Mouse (Mus musculus) liver, postnatal 0 days (tissue): ENCODE data around the gene Olfr429. TPM values are rescaled to one million over a fixed set of nuclear protein-coding genes. Genes with fewer than 3 reads are reported as not detected.

Experiments used
- ATAC-seq: fragments of 200-750 bp; cut with Nextera tagmentation; 2 replicates; pipeline ENCODE4 v1.8.0; 2017; ENCODE audit warnings: mild to moderate bottlenecking, moderate library complexity
- DNase-seq: peaks from one replicate; pipeline ENCODE4 v3.0.0-alpha.2; 2016
- H3K27ac ChIP-seq: fragments of 300-500 bp; sonication (generic); 2 replicates; pipeline ENCODE4 v1.5.1; 2014; ENCODE audit warnings: antibody characterized with exemption, moderate library complexity, mild to moderate bottlenecking, low read depth
- H3K27me3 ChIP-seq: fragments of 300-500 bp; sonication (generic); 2 replicates; pipeline ENCODE4 v1.6.1; 2014; ENCODE audit warnings: low read length, control low read depth, mixed read lengths; ENCODE audit not compliant: insufficient read depth
- H3K36me3 ChIP-seq: fragments of 300-500 bp; sonication (generic); replicated peaks from 2 replicates; pipeline ENCODE4 v1.6.1; 2014; ENCODE audit warnings: mild to moderate bottlenecking, control low read depth, low read length, moderate library complexity, mixed read lengths; ENCODE audit not compliant: insufficient read depth
- H3K4me1 ChIP-seq: fragments of 300-500 bp; sonication (generic); 2 replicates; pipeline ENCODE4 v1.6.1; 2014; ENCODE audit warnings: antibody characterized with exemption, mild to moderate bottlenecking, control low read depth; ENCODE audit not compliant: insufficient read depth
- H3K4me2 ChIP-seq: fragments of 300-500 bp; sonication (generic); 2 replicates; pipeline ENCODE4 v1.6.1; 2014; ENCODE audit warnings: low read depth, mild to moderate bottlenecking, low read length, moderate library complexity, mixed read lengths
- H3K4me3 ChIP-seq: fragments of 300-500 bp; sonication (generic); 2 replicates; pipeline ENCODE4 v1.5.1; 2014; ENCODE audit warnings: low read depth, low read length
- H3K9ac ChIP-seq: fragments of 300-500 bp; sonication (generic); replicated peaks from 2 replicates; pipeline ENCODE4 v1.6.1; 2014; ENCODE audit warnings: mild to moderate bottlenecking, moderate library complexity
- H3K9me3 ChIP-seq: fragments of 300-500 bp; sonication (generic); 2 replicates; pipeline ENCODE4 v1.6.1; 2016; ENCODE audit warnings: mild to moderate bottlenecking, control low read depth, low read length, mixed read lengths
- CTCF ChIP-seq: sonication (generic); IDR thresholded peaks from 2 replicates; pipeline ENCODE4 v1.5.1; 2016; ENCODE audit warnings: antibody characterized with exemption, low read depth
- EP300 ChIP-seq: IDR thresholded peaks from 2 replicates; pipeline ENCODE4 v1.6.1; 2016; ENCODE audit warnings: antibody characterized with exemption, low read depth, mild to moderate bottlenecking
- WGBS: fragments of 180-500 bp; shearing (Covaris S2); extraction: QIAGEN DNeasy Blood & Tissue Kit; methylation state at CpG from one replicate; pipeline ENCODE4 v1.1.7; 2014; ENCODE audit not compliant: insufficient replicate concordance; 5-methylcytosine and 5-hydroxymethylcytosine counted together
- polyA plus RNA-seq: library from polyadenylated mRNA; unstranded; fragments of >200 nt; fragmentation: Nextera tagmentation; extraction: Ambion mirVana; gene quantifications from 2 replicates; pipeline ENCODE4 v1.2.1, GENCODE M21; 2015

Olfr429 gene
- polyA plus RNA-seq, 1 experiment from 2014 or later: not detected

DNA sequence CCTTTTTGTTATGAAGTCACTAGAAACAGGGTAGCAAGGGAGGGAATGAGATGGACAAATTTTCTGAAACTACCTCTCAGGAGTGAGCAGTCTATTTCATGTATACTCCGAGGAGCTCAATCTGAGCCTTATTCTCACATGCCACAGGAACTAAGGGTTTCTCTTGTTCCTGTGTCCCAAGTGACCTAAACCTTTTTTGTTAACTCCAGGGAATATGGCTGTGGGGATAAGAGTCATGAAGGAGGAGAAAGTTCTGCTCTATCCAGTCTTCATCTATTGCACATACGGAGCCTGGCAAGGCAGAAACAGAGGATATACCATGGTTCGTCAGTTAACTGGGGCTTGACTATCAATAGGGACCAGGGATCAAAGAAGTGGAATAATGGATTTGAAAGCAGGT lies 17.8 kb upstream of the Olfr429 start, which contains the start of gene Olfr430:
Gene Olfr430 (plus strand): TSS at position 301 of the 400 bp plus-strand sequence.
- DNase-seq (no peak), ATAC-seq (no peak)
- Histone ChIP-seq H3K27me3 (no peaks in the 10 kb centered on the region), H3K9me3 (no peaks in the 10 kb centered on the region), H3K36me3 (no peaks in the 10 kb centered on the region), H3K4me2 (no peak within 1 kb of the TSS), H3K27ac (no peak within 1 kb of the TSS), H3K9ac (no peak within 1 kb of the TSS), H3K4me1 (no peaks in the 10 kb centered on the region), H3K4me3 (no peak within 1 kb of the TSS)
- no peak for TF ChIP-seq EP300
- no peak for TF ChIP-seq CTCF
- 72% methylated on average over 3 of the region's 3 CpGs for WGBS

DNA sequence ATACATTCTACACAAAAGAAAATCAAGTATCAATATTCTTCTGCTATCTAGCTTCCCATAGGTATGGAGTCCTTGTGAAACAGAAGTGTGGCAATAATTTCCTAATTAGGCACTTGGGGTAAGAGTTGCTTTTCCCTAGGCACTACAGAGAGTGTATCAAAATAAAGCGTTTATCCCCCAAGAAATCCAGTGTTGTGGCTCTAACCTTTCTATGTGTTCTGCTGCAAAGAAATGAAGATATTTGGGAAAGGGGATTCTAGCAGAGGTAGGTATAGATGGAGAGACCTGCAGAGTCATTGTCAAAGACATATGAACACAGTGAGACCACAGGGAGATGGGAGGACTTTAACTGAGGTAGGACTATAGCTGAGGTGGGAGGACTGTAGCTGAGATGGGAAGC lies 12.5 kb downstream of the Olfr429 start, which contains the start of gene Olfr427:
Gene Olfr427 (plus strand): TSS at position 301 of the 400 bp plus-strand sequence.
- DNase-seq (no peak), ATAC-seq (no peak)

DNA sequence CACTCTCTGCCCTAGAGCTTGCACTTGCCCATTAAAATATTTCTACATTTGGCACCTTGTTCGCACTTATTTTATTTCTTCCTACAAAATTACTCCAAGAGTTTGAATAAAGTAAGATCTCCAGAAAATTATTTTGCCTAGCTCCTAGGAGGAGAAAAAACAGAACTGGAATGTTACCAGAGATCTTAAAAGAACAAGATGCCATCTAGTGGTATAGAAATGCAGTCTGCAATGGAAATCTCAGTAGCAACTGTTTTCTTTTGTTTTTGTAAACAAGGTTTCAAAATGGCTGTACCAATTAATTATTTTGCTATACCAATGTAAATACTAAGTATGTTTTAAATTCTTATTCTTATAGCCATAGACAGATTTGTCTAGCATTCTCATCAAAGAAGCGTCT lies 19.6 kb downstream of the Olfr429 start:
- Histone ChIP-seq H3K9me3 (no peaks in the 10 kb centered on the region), H3K27ac (no peak overlapping the region), H3K4me2 (no peak overlapping the region), H3K4me1 (no peaks in the 10 kb centered on the region), H3K27me3 (no peaks in the 10 kb centered on the region), H3K36me3 (no peaks in the 10 kb centered on the region), H3K9ac (no peak overlapping the region), H3K4me3 (no peak overlapping the region)
- WGBS: 58% methylated on average over 2 of the region's 2 CpGs
- ATAC-seq (no peak), DNase-seq (no peak)
- no peak for TF ChIP-seq EP300
- peak; percentile 42 for TF ChIP-seq CTCF

More for the DNA sequence above, 12.5 kb downstream of the Olfr429 start, which contains the start of gene Olfr427:
- whole genome bisulfite sequencing: 84% methylated on average over 1 of the region's 1 CpGs
- Histone ChIP-seq H3K4me2 (no peak within 1 kb of the TSS), H3K9me3 (no peaks in the 10 kb centered on the region), H3K27me3 (no peaks in the 10 kb centered on the region), H3K9ac (no peak within 1 kb of the TSS), H3K36me3 (no peaks in the 10 kb centered on the region), H3K4me3 (no peak within 1 kb of the TSS), H3K4me1 (no peaks in the 10 kb centered on the region), H3K27ac (no peak within 1 kb of the TSS)
- TF ChIP-seq EP300: no peak

DNA sequence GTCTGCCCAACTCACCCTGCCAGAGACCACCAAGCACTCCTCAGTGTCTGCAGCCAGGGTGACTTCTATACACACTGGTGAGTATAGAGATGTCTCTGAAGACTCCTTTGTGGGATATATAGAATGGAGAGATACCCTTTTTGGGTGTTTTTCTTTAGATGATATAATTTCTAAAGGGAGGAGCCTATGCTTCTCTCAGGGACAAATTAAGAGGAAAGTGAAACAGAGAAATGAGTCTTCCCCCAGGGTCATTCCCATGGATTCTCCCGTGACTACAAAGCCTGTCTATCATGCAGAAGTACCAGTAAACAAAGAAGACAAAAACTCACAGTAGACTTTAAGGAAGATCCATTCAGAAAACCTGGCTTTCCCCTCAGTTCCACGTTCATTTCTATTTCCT lies 36.9 kb downstream of the Olfr429 start, which contains the start of gene Olfr231:
Gene Olfr231 (minus strand): TSS at position 101 of the 400 bp plus-strand sequence.
- H3K27ac ChIP-seq: no peak within 1 kb of the TSS
- no peaks in the 10 kb centered on the region for H3K9me3 ChIP-seq
- 51% methylated on average over 2 of the region's 2 CpGs for WGBS
- no peaks in the 10 kb centered on the region for H3K36me3 ChIP-seq
- ATAC-seq (no peak), DNase-seq (no peak)
- H3K4me3 ChIP-seq: no peak within 1 kb of the TSS
- H3K4me1 ChIP-seq: no peaks in the 10 kb centered on the region
- H3K4me2 ChIP-seq: no peak within 1 kb of the TSS
- H3K9ac ChIP-seq: no peak within 1 kb of the TSS
- TF ChIP-seq EP300 (no peak), CTCF (no peak)
- no peaks in the 10 kb centered on the region for H3K27me3 ChIP-seq

DNA sequence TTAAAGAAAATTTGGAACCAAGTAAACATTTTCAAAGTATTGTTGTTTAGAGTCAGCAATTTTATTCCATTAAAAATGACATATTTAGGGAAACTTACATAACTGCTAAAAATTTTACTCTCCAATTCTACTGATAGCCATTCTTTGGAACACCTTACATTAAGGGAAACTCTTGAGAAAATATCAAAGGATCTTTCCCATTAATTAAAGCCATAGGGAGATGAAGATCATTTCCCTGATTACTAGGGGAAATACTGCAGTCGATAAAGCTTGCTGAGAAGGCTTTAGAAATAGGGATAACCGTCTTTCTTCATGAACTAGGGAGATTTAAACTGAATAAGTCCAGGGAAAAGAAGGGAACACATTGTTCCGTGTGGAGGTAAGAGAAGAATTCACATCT lies 47.1 kb downstream of the Olfr429 start, which contains the start of gene Olfr424:
Gene Olfr424 (plus strand): TSS at position 301 of the 400 bp plus-strand sequence.
- Histone ChIP-seq H3K9me3 (no peaks in the 10 kb centered on the region), H3K27me3 (no peaks in the 10 kb centered on the region), H3K4me3 (no peak within 1 kb of the TSS), H3K9ac (no peak within 1 kb of the TSS), H3K4me1 (no peaks in the 10 kb centered on the region), H3K4me2 (no peak within 1 kb of the TSS), H3K27ac (no peak within 1 kb of the TSS), H3K36me3 (no peaks in the 10 kb centered on the region)
- 70% methylated on average over 3 of the region's 3 CpGs for WGBS
- TF ChIP-seq EP300: no peak
- TF ChIP-seq CTCF: no peak
- ATAC-seq (no peak), DNase-seq (no peak)

DNA sequence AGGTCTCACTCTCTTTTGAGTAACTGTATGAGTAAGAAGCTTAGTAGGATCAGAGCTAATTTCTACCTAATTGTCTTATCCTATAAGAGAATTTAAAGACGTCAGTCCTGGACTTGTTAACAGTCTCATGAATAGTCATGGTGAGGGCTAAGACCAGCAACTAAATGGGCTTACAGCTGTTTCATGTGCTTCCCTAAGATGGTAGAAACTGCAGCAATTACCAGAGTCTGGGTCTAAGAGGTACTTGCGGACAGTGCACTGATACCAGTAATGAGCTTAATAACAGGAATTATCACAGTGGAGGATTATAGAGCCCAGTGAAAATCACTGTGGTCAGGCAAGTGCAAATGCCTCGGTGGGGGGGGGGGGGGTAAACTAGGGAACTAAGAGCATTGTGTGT lies 47.9 kb downstream of the Olfr429 start:
- Histone ChIP-seq H3K4me3 (no peak overlapping the region), H3K27me3 (no peaks in the 10 kb centered on the region), H3K36me3 (no peaks in the 10 kb centered on the region), H3K9me3 (no peaks in the 10 kb centered on the region), H3K4me1 (no peaks in the 10 kb centered on the region), H3K4me2 (no peak overlapping the region), H3K9ac (no peak overlapping the region), H3K27ac (no peak overlapping the region)
- TF ChIP-seq CTCF: no peak
- WGBS: 67% methylated on average over 3 of the region's 3 CpGs
- ATAC-seq: no peak
- no peak for DNase-seq

Other genes starting within 250 kb of the Olfr429 start
- gene Ifi211, start 171.3 kb upstream of the Olfr429 start, polyA plus RNA-seq: 3.7 and 4.6 TPM in 2 replicates
- gene Mndal, start 141.8 kb upstream of the Olfr429 start, polyA plus RNA-seq: 11.6 and 13.2 TPM in 2 replicates
- gene Ifi203, start 141.7 kb upstream of the Olfr429 start, polyA plus RNA-seq: 6.6 and 8.4 TPM in 2 replicates
- not detected in 2 replicates for gene Ifi202b, start 101.6 kb upstream of the Olfr429 start, polyA plus RNA-seq
- 2.0 and 2.5 TPM in 2 replicates for gene Ifi205, start 52.5 kb upstream of the Olfr429 start, polyA plus RNA-seq
- 0.08 and 0.11 TPM in 2 replicates for gene Olfr433, start 43.6 kb upstream of the Olfr429 start, polyA plus RNA-seq
- not detected in 2 replicates for gene Olfr432, start 35.1 kb upstream of the Olfr429 start, polyA plus RNA-seq
- gene Olfr430, start 17.7 kb upstream of the Olfr429 start, polyA plus RNA-seq: not detected in 2 replicates
- gene Olfr427, start 12.6 kb downstream of the Olfr429 start, polyA plus RNA-seq: not detected in 2 replicates
- not detected in 2 replicates for gene Olfr231, start 36.8 kb downstream of the Olfr429 start, polyA plus RNA-seq
- not detected in 2 replicates for gene Olfr424, start 47.2 kb downstream of the Olfr429 start, polyA plus RNA-seq
- gene Olfr420, start 71.3 kb downstream of the Olfr429 start, polyA plus RNA-seq: 0.13 and 0.40 TPM in 2 replicates
- 6.7 and 9.4 TPM in 2 replicates for gene Spta1, start 88.4 kb downstream of the Olfr429 start, polyA plus RNA-seq
- gene Olfr419, start 167.7 kb downstream of the Olfr429 start, polyA plus RNA-seq: 0.09 and 0.11 TPM in 2 replicates
- gene Mptx1, start 246.2 kb downstream of the Olfr429 start, polyA plus RNA-seq: not detected in 2 replicates